Mouse (Mus musculus) neural tube, embryonic 12.5 days (tissue): ENCODE measurements around the gene Ntsr1. TPM values are rescaled to one million over a fixed set of nuclear protein-coding genes. Genes with fewer than 3 reads are reported as not detected.

ENCODE experiments used
- ATAC-seq: fragments of 200-750 bp; cut with Nextera tagmentation; 2 replicates; pipeline ENCODE4 v1.8.0; 2017; ENCODE audit warnings: low read depth, mild to moderate bottlenecking, moderate TSS enrichment, moderate library complexity; ENCODE audit not compliant: low FRiP score
- H3K27ac ChIP-seq: fragments of 300-500 bp; sonication (generic); 2 replicates; pipeline ENCODE4 v1.5.1; 2016
- H3K27me3 ChIP-seq: fragments of 300-500 bp; sonication (generic); replicated peaks from 2 replicates; pipeline ENCODE4 v1.6.1; 2016; ENCODE audit warnings: mild to moderate bottlenecking
- H3K36me3 ChIP-seq: fragments of 300-500 bp; sonication (generic); 2 replicates; pipeline ENCODE4 v1.6.1; 2016; ENCODE audit warnings: mild to moderate bottlenecking
- H3K4me1 ChIP-seq: fragments of 300-500 bp; sonication (generic); 2 replicates; pipeline ENCODE4 v1.6.1; 2016
- H3K4me2 ChIP-seq: fragments of 300-500 bp; sonication (generic); replicated peaks from 2 replicates; pipeline ENCODE4 v1.6.1; 2016; ENCODE audit warnings: mild to moderate bottlenecking
- H3K4me3 ChIP-seq: fragments of 300-500 bp; sonication (generic); 2 replicates; pipeline ENCODE4 v1.5.1; 2016
- H3K9ac ChIP-seq: fragments of 300-500 bp; sonication (generic); 2 replicates; pipeline ENCODE4 v1.6.1; 2016; ENCODE audit warnings: mild to moderate bottlenecking
- H3K9me3 ChIP-seq: fragments of 300-500 bp; sonication (generic); 2 replicates; pipeline ENCODE4 v1.6.1; 2016; ENCODE audit warnings: mild to moderate bottlenecking
- WGBS: fragments of 180-500 bp; shearing (Covaris S2); methylation state at CpG from one replicate; pipeline ENCODE4 v1.1.7; 2016; 5-methylcytosine and 5-hydroxymethylcytosine counted together
- polyA plus RNA-seq: library from polyadenylated mRNA; unstranded; fragments of >200 nt; fragmentation: Nextera tagmentation; extraction: Ambion mirVana; gene quantifications from 2 replicates; pipeline ENCODE4 v1.2.1, GENCODE M21; 2016

Ntsr1 gene
- 0.28 and 0.32 TPM in 2 replicates for polyA plus RNA-seq

- under 1% methylated on average over 30 of the region's 30 CpGs for WGBS
- H3K27me3 ChIP-seq: peaks cover 41% of the 10 kb centered on the region
- H3K4me3 ChIP-seq: peak within 1 kb of the TSS; percentile 16
- ATAC-seq: peak; percentile 59; the same call in 1 of the 2 replicates
- H3K36me3 ChIP-seq: no peaks in the 10 kb centered on the region
- H3K9ac ChIP-seq: 0 out of 2 replicates have a peak within 1 kb of the TSS, but pooled peaks have one; percentile 13
- H3K27ac ChIP-seq: no peak within 1 kb of the TSS
- peaks cover 25% of the 10 kb centered on the region for H3K4me1 ChIP-seq
- H3K9me3 ChIP-seq: no peaks in the 10 kb centered on the region
- peak within 1 kb of the TSS; percentile 57 for H3K4me2 ChIP-seq
Observed at GRCm38 (mm10) chr2:180499741-180500140, at the start of gene Ntsr1. Ntsr1 (plus strand) TSS chr2:180499976.

DNA sequence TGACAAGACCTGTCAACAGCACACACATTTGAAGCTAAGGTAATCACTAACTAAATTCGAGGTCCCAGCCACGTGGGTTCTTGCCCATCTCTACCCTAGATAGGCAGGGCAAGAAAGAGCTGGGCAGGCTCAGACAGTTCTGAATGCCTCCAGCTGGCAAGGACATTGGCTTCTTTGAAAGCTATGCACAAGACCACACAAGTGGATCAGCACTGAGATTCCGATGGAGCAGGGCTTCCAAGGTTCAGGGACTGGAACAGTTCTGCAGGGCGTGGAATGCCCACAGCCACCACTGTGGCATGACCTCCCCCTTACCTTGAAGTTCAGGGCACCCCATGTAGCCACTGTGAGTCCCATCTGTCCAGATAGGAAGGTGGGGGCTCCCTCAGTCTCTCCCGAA, 49.2 kb upstream of the Ntsr1 start:
- no peak overlapping the region for H3K4me3 ChIP-seq

DNA sequence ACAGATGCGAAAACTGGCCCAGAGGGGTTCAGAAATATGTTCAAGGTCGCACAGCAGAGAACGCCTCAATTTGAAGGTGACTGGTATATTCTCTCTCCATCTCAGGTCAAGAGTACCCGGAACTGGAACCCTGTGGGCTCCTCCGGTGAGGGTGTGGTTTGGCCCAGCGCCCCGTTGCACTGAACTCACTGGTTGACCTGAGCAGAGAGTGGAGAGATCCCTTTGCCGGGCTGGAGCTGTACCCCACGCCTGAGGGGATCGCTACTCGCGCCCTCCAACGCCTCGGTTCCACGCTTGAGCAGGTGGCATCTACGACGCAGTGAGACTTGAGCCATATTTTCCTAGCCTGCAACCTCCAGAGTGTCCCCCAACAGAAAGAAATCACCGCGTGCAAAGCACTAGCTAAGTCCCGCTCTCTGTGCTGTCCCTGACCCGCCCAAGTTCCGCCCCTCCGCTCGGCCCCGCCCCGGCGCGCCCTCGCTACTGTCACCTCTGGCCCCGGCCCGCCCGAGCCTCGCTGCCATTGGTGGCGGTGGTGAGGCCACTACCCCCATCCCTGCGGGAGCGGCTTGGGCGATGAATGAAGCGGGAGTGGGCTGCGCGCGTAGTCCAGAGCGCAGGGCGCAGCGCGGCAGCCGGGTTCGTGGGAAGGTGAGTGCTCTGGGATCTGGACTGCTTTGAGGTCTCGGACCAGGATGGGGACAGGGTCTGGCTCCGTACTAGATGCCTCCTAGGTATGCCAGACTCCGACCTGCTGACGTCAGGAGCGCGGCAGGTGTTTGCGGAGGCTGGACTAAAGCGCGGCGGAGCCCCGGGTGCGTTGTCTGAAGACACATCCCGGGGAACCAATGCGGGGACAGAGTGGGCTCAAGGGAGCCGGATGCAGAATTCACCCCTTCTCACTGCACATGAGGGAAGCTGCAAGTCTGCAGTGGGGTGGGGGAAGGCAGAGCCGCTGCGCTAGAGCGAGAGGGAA, 43.8 kb upstream of the Ntsr1 start, which contains the start of gene Slco4a1:
Gene Slco4a1 (plus strand): TSS at position 523 of the 976 bp plus-strand sequence.
- peak within 1 kb of the TSS; percentile 97 for H3K4me2 ChIP-seq
- 1% methylated on average over 65 of the region's 65 CpGs for WGBS
- peak; percentile 83 for ATAC-seq
- H3K4me1 ChIP-seq: peaks cover 13% of the 10 kb centered on the region; the same call in 1 of the 2 replicates
- H3K9me3 ChIP-seq: no peaks in the 10 kb centered on the region
- H3K27me3 ChIP-seq: peaks cover 40% of the 10 kb centered on the region
- peak within 1 kb of the TSS; percentile 47 for H3K9ac ChIP-seq
- no peaks in the 10 kb centered on the region for H3K36me3 ChIP-seq
- peak within 1 kb of the TSS; percentile 46 for H3K4me3 ChIP-seq
- H3K27ac ChIP-seq: 0 out of 2 replicates have a peak within 1 kb of the TSS, but pooled peaks have one; percentile 5

More for the DNA sequence above, 49.2 kb upstream of the Ntsr1 start:
- no peak for ATAC-seq
- no peaks in the 10 kb centered on the region for H3K9me3 ChIP-seq
- H3K36me3 ChIP-seq: no peaks in the 10 kb centered on the region
- H3K27ac ChIP-seq: no peak overlapping the region
- no peak overlapping the region for H3K9ac ChIP-seq
- no peak overlapping the region for H3K4me2 ChIP-seq
- no peaks in the 10 kb centered on the region for H3K4me1 ChIP-seq
- 0 out of 2 replicates have a peak, but pooled peaks cover 14% of the 10 kb centered on the region for H3K27me3 ChIP-seq
- WGBS: 86% methylated on average over 5 of the region's 5 CpGs

- no peaks in the 10 kb centered on the region for H3K36me3 ChIP-seq
- WGBS: under 1% methylated on average over 28 of the region's 28 CpGs
- peak overlapping the region; percentile 47 for H3K9ac ChIP-seq
- H3K4me3 ChIP-seq: peak overlapping the region; percentile 46
- ATAC-seq: peak; percentile 59; the same call in 1 of the 2 replicates
- peak overlapping the region; percentile 97 for H3K4me2 ChIP-seq
- peaks cover 40% of the 10 kb centered on the region for H3K27me3 ChIP-seq
- no peak overlapping the region for H3K27ac ChIP-seq
- no peaks in the 10 kb centered on the region for H3K9me3 ChIP-seq
- peaks cover 17% of the 10 kb centered on the region; the same call in 1 of the 2 replicates for H3K4me1 ChIP-seq
Observed at GRCm38 (mm10) chr2:180456705-180457104, 43.1 kb upstream of the Ntsr1 start.

DNA sequence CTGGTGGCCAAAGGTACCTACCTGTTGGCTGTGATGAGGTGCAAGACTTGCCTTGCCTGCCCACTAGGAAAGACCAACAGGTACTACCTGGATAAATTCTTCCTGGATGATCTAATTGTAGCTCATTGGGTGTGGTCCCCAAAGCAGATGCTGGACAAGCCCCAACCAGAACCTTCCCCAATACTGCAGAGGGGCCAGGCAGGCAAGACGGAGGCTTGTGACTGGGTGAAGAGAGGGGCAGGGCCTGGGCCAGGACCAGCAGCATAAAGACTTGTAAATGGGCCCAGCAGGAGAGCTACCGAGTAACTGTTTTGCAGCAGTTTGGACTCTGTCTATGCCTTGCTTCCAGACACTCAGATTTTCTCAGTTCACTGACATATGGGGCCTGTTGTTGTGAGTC, 42.1 kb upstream of the Ntsr1 start:
- Histone ChIP-seq H3K4me3 (no peak overlapping the region), H3K27ac (no peak overlapping the region), H3K4me1 (peaks cover 20% of the 10 kb centered on the region; the same call in 1 of the 2 replicates), H3K9me3 (no peaks in the 10 kb centered on the region), H3K36me3 (no peaks in the 10 kb centered on the region), H3K27me3 (peaks cover 40% of the 10 kb centered on the region), H3K4me2 (peak overlapping the region; percentile 97), H3K9ac (no peak overlapping the region)
- no peak for ATAC-seq
- 22% methylated on average over 2 of the region's 2 CpGs for WGBS

DNA sequence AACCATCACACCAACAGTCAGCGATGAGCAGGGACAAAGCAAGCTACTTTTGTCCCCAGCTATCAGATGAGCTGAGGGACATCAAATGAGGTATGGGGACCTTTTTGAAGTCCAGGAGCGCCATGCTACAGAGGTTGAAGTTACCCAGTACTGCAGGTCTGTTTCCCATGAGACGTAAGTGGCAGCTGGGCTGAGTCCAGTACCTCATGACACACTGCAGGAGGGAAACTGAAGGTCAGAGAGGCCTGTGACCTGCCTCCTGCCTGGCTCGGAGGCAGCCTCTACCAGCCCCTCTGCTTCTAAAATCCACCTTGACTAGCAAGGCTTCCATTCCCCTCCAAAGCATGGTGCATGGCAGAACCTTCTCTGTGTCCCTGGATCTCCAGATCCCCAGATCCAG, 40.3 kb upstream of the Ntsr1 start:
- 87% methylated on average over 4 of the region's 4 CpGs for WGBS

GRCm38 (mm10) chr2:180460801-180461200, 39.0 kb upstream of the Ntsr1 start:
- Histone ChIP-seq H3K27me3 (peaks cover 30% of the 10 kb centered on the region), H3K4me2 (no peak overlapping the region), H3K4me3 (no peak overlapping the region), H3K9me3 (no peaks in the 10 kb centered on the region), H3K27ac (no peak overlapping the region), H3K36me3 (no peaks in the 10 kb centered on the region), H3K4me1 (peaks cover 20% of the 10 kb centered on the region; the same call in 1 of the 2 replicates), H3K9ac (no peak overlapping the region)
- 65% methylated on average over 8 of the region's 8 CpGs for WGBS
- no peak for ATAC-seq

More for the DNA sequence above, 40.3 kb upstream of the Ntsr1 start:
- ATAC-seq: no peak
- H3K27ac ChIP-seq: no peak overlapping the region
- peaks cover 20% of the 10 kb centered on the region; the same call in 1 of the 2 replicates for H3K4me1 ChIP-seq
- H3K9me3 ChIP-seq: no peaks in the 10 kb centered on the region
- no peak overlapping the region for H3K4me3 ChIP-seq
- H3K9ac ChIP-seq: no peak overlapping the region
- peaks cover 34% of the 10 kb centered on the region for H3K27me3 ChIP-seq
- no peak overlapping the region for H3K4me2 ChIP-seq
- no peaks in the 10 kb centered on the region for H3K36me3 ChIP-seq

- H3K9ac ChIP-seq: no peak overlapping the region
- peaks cover 16% of the 10 kb centered on the region for H3K27me3 ChIP-seq
- 89% methylated on average over 8 of the region's 8 CpGs for WGBS
- no peak for ATAC-seq
- H3K4me1 ChIP-seq: peaks cover 8% of the 10 kb centered on the region; the same call in 1 of the 2 replicates
- no peaks in the 10 kb centered on the region for H3K9me3 ChIP-seq
- H3K36me3 ChIP-seq: no peaks in the 10 kb centered on the region
- no peak overlapping the region for H3K27ac ChIP-seq
- H3K4me3 ChIP-seq: no peak overlapping the region
- no peak overlapping the region for H3K4me2 ChIP-seq
Observed at GRCm38 (mm10) chr2:180462593-180462992, 37.2 kb upstream of the Ntsr1 start.

GRCm38 (mm10) chr2:180466505-180466904, 33.3 kb upstream of the Ntsr1 start:
- H3K4me3 ChIP-seq: no peak overlapping the region
- H3K9me3 ChIP-seq: no peaks in the 10 kb centered on the region
- H3K27me3 ChIP-seq: no peaks in the 10 kb centered on the region
- H3K4me1 ChIP-seq: peaks cover 4% of the 10 kb centered on the region; the same call in 1 of the 2 replicates
- 55% methylated on average over 7 of the region's 7 CpGs for WGBS
- no peak; the same call in 1 of the 2 replicates for ATAC-seq
- H3K9ac ChIP-seq: no peak overlapping the region
- H3K36me3 ChIP-seq: no peaks in the 10 kb centered on the region
- H3K27ac ChIP-seq: no peak overlapping the region
- H3K4me2 ChIP-seq: no peak overlapping the region

DNA sequence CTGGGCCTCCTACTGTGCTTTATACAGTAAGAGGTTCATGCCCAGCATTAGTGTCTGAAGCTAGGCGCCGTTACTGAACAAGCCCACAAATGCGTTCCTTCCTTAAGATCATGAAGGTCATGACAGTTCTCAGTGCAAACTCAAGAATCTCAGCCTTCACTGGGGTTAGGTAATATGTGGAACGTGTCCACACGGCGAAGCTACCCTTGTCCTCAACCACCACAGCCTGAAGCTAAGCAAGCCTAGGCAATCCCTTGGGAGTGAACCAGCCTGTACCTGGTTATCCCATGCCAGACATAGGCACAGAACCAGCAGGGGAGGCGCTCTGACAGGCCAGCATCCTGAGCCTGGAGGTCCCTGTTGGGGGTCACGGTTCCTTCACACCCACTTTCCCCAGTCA, 30.9 kb upstream of the Ntsr1 start:
- no peaks in the 10 kb centered on the region; the same call in 1 of the 2 replicates for H3K27me3 ChIP-seq
- H3K4me3 ChIP-seq: no peak overlapping the region
- H3K9me3 ChIP-seq: no peaks in the 10 kb centered on the region
- WGBS: 90% methylated on average over 8 of the region's 8 CpGs
- no peak overlapping the region for H3K9ac ChIP-seq
- no peak for ATAC-seq
- H3K36me3 ChIP-seq: no peaks in the 10 kb centered on the region
- peaks cover 3% of the 10 kb centered on the region; the same call in 1 of the 2 replicates for H3K4me1 ChIP-seq
- no peak overlapping the region for H3K27ac ChIP-seq
- H3K4me2 ChIP-seq: no peak overlapping the region

- WGBS: 76% methylated on average over 9 of the region's 9 CpGs
- Histone ChIP-seq H3K36me3 (no peaks in the 10 kb centered on the region), H3K4me2 (no peak overlapping the region), H3K4me1 (peaks cover 3% of the 10 kb centered on the region; the same call in 1 of the 2 replicates), H3K4me3 (no peak overlapping the region), H3K9me3 (no peaks in the 10 kb centered on the region), H3K9ac (no peak overlapping the region), H3K27me3 (no peaks in the 10 kb centered on the region; the same call in 1 of the 2 replicates), H3K27ac (no peak overlapping the region)
- no peak for ATAC-seq
Observed at GRCm38 (mm10) chr2:180469768-180470167, 30.0 kb upstream of the Ntsr1 start.
